Mouse (Mus musculus): ENCODE data around the gene Denr. TPM values are rescaled to one million over a fixed set of nuclear protein-coding genes. Genes with fewer than 3 reads are reported as not detected.

Denr gene
- 167 and 174 TPM in 2 replicates for polyA plus RNA-seq (2015; fragmentation: Nextera tagmentation; extraction: Ambion mirVana)

GRCm38 (mm10) chr5:123906976-123907630 is at the start of gene Denr:
Denr (plus strand) TSS chr5:123907175.
- no peaks in the 10 kb centered on the region for H3K27me3 ChIP-seq
- peak within 1 kb of the TSS; percentile 94 for H3K4me2 ChIP-seq
- peak within 1 kb of the TSS; percentile 96 for H3K4me3 ChIP-seq
- whole genome bisulfite sequencing, result under 1% methylated on average over 60 of the region's 61 CpGs
- ATAC-seq (ENCODE audit: insufficient number of reproducible peaks, insufficient read depth, low FRiP score, low TSS enrichment, low read depth), result peak; percentile 88
- peak within 1 kb of the TSS; percentile 87 for H3K27ac ChIP-seq
- H3K9me3 ChIP-seq, result no peaks in the 10 kb centered on the region
- H3K36me3 ChIP-seq, result peaks cover 33% of the 10 kb centered on the region
- peaks cover 20% of the 10 kb centered on the region for H3K4me1 ChIP-seq
- peak within 1 kb of the TSS; percentile 99 for H3K9ac ChIP-seq

DNA sequence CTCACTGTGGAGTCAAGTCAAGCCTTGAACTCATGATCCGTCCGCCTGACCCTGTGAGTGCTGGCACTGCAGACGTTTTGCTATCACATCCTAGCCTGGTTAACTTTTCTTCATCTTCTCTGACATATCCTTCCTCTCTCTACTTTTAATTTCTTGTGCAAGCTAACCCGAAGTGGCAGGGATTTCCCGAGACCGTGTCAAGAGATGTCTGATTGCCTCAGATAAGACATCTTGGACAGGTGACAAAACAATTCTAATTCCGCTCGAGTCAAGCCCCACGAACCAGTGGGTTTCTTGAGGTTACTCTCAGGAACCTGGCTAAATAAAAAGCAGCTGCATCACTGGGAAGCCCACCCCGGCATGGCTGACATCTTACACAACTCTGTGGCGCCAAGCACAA is 48.2 kb upstream of the Denr start:
- Histone ChIP-seq H3K9me3 (no peaks in the 10 kb centered on the region), H3K9ac (no peak overlapping the region), H3K4me1 (peaks cover 5% of the 10 kb centered on the region), H3K27ac (no peak overlapping the region), H3K4me2 (no peak overlapping the region), H3K36me3 (no peaks in the 10 kb centered on the region), H3K4me3 (no peak overlapping the region), H3K27me3 (no peaks in the 10 kb centered on the region)
- 57% methylated on average over 11 of the region's 11 CpGs for WGBS
- ATAC-seq (ENCODE audit: insufficient number of reproducible peaks, insufficient read depth, low FRiP score, low TSS enrichment, low read depth), result no peak

- Histone ChIP-seq H3K4me2 (no peak overlapping the region), H3K9me3 (no peaks in the 10 kb centered on the region), H3K9ac (no peak overlapping the region), H3K36me3 (no peaks in the 10 kb centered on the region), H3K27me3 (no peaks in the 10 kb centered on the region), H3K4me3 (no peak overlapping the region), H3K4me1 (peaks cover 9% of the 10 kb centered on the region), H3K27ac (no peak overlapping the region)
- WGBS, result 76% methylated on average over 15 of the region's 15 CpGs
- ATAC-seq (ENCODE audit: insufficient number of reproducible peaks, insufficient read depth, low FRiP score, low TSS enrichment, low read depth), result no peak
Observed at GRCm38 (mm10) chr5:123862374-123863350, 44.3 kb upstream of the Denr start.

DNA sequence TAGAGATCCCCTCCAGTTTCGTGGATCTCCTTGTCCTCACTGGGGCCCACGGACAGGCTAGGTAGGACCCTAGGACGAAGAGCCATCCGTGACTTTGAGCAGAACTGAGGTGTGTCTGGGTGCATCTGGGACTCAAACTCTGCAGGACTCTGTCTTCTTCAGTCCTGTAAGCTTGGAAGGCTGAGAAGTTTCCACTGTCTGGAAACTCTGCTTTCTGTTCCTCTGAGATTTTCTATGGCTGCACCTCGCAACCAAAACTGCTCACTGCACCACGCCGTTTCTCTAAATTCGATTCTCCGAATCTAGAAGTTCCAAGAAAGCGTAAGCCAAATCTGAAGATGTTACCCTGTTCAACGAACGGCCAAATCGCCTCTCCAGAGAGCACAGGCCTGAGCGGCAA is 43.0 kb upstream of the Denr start:
- Histone ChIP-seq H3K36me3 (no peaks in the 10 kb centered on the region), H3K9me3 (no peaks in the 10 kb centered on the region), H3K27me3 (no peaks in the 10 kb centered on the region), H3K4me2 (no peak overlapping the region), H3K4me1 (peaks cover 9% of the 10 kb centered on the region), H3K4me3 (no peak overlapping the region), H3K9ac (no peak overlapping the region), H3K27ac (no peak overlapping the region)
- 88% methylated on average over 14 of the region's 14 CpGs for WGBS
- no peak for ATAC-seq (ENCODE audit: insufficient number of reproducible peaks, insufficient read depth, low FRiP score, low TSS enrichment, low read depth)

GRCm38 (mm10) chr5:123865365-123865764 is 41.6 kb upstream of the Denr start, which contains the start of gene Hcar2:
Hcar2 (minus strand) TSS chr5:123865499.
- Histone ChIP-seq H3K9ac (no peak within 1 kb of the TSS), H3K36me3 (no peaks in the 10 kb centered on the region), H3K27ac (no peak within 1 kb of the TSS), H3K9me3 (no peaks in the 10 kb centered on the region), H3K4me3 (no peak within 1 kb of the TSS), H3K27me3 (no peaks in the 10 kb centered on the region), H3K4me1 (peaks cover 4% of the 10 kb centered on the region; the same call in 1 of the 2 replicates), H3K4me2 (no peak within 1 kb of the TSS)
- ATAC-seq (ENCODE audit: insufficient number of reproducible peaks, insufficient read depth, low FRiP score, low TSS enrichment, low read depth), result no peak
- WGBS, result 74% methylated on average over 12 of the region's 12 CpGs

DNA sequence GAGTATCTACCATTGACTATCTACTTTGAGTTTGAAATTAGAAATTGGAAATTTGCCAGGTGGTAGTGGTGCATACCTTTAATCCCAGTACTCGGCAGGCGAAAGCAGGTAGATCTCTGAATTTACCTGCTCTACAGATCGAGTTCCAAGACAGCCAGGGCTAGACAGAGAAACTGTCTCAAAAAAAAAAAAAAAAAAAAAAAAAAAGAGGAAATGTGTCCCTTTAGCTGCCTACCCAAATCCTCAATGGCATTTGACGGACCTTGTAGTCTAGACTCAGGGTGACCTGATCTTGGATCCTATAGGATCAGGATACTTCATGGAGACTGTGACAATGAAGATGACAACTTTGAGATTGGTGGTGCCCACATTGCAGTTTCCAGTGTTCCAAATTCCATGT is 40.5 kb upstream of the Denr start:
- no peak for ATAC-seq (ENCODE audit: insufficient number of reproducible peaks, insufficient read depth, low FRiP score, low TSS enrichment, low read depth)

GRCm38 (mm10) chr5:123869615-123870014 is 37.4 kb upstream of the Denr start:
- no peak overlapping the region for H3K4me2 ChIP-seq
- no peak for ATAC-seq (ENCODE audit: insufficient number of reproducible peaks, insufficient read depth, low FRiP score, low TSS enrichment, low read depth)
- 0 out of 2 replicates have a peak overlapping the region, but pooled peaks have one; percentile 49 for H3K27ac ChIP-seq
- WGBS, result 66% methylated on average over 4 of the region's 4 CpGs
- H3K9ac ChIP-seq, result no peak overlapping the region
- no peaks in the 10 kb centered on the region for H3K36me3 ChIP-seq
- H3K4me3 ChIP-seq, result no peak overlapping the region
- no peaks in the 10 kb centered on the region for H3K9me3 ChIP-seq
- peaks cover 4% of the 10 kb centered on the region; the same call in 1 of the 2 replicates for H3K4me1 ChIP-seq
- no peaks in the 10 kb centered on the region for H3K27me3 ChIP-seq

More for the DNA sequence above, 40.5 kb upstream of the Denr start:
- WGBS, result 66% methylated on average over 4 of the region's 4 CpGs
- H3K4me2 ChIP-seq, result no peak overlapping the region
- peaks cover 4% of the 10 kb centered on the region; the same call in 1 of the 2 replicates for H3K4me1 ChIP-seq
- H3K9me3 ChIP-seq, result no peaks in the 10 kb centered on the region
- H3K27ac ChIP-seq, result no peak overlapping the region
- H3K4me3 ChIP-seq, result no peak overlapping the region
- no peaks in the 10 kb centered on the region for H3K27me3 ChIP-seq
- H3K9ac ChIP-seq, result no peak overlapping the region
- no peaks in the 10 kb centered on the region for H3K36me3 ChIP-seq

- H3K9ac ChIP-seq, result no peak overlapping the region
- WGBS, result 84% methylated on average over 5 of the region's 5 CpGs
- H3K4me1 ChIP-seq, result peaks cover 10% of the 10 kb centered on the region
- no peaks in the 10 kb centered on the region for H3K27me3 ChIP-seq
- H3K36me3 ChIP-seq, result no peaks in the 10 kb centered on the region
- no peak overlapping the region for H3K4me3 ChIP-seq
- ATAC-seq (ENCODE audit: insufficient number of reproducible peaks, insufficient read depth, low FRiP score, low TSS enrichment, low read depth), result no peak
- H3K9me3 ChIP-seq, result no peaks in the 10 kb centered on the region
- H3K4me2 ChIP-seq, result no peak overlapping the region
- no peak overlapping the region for H3K27ac ChIP-seq
Observed at GRCm38 (mm10) chr5:123874177-123874576, 32.8 kb upstream of the Denr start.

DNA sequence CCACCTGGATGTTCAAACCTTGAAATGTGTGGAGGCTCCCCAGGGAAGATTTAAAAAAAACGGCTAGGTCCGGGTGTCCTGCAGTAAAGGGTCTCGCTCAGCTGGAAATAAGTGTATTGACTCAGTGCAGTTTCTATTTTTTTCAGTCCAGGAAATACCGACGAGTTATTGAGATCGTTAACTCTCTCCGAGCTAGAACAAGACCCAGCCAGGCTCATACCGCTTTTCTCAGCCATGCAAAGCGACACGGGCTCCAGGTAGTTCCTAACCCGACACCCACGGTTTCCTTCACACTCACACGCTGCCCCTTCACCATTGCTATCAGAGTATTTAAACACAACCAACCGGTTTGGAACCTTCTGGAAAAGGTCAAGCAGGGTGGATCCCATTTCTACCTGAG is 28.9 kb upstream of the Denr start:
- Histone ChIP-seq H3K27ac (no peak overlapping the region), H3K27me3 (no peaks in the 10 kb centered on the region)

GRCm38 (mm10) chr5:123879928-123880327 is 27.0 kb upstream of the Denr start, which contains the start of gene Hcar1:
Hcar1 (minus strand) TSS chr5:123880020.
- Histone ChIP-seq H3K4me1 (peaks cover 19% of the 10 kb centered on the region), H3K27me3 (no peaks in the 10 kb centered on the region), H3K4me3 (no peak within 1 kb of the TSS), H3K9me3 (no peaks in the 10 kb centered on the region), H3K36me3 (no peaks in the 10 kb centered on the region), H3K9ac (peak within 1 kb of the TSS; percentile 8; the same call in 1 of the 2 replicates), H3K27ac (no peak within 1 kb of the TSS; the same call in 1 of the 2 replicates), H3K4me2 (peak within 1 kb of the TSS; percentile 28; the same call in 1 of the 2 replicates)
- no peak for ATAC-seq (ENCODE audit: insufficient number of reproducible peaks, insufficient read depth, low FRiP score, low TSS enrichment, low read depth)
- 48% methylated on average over 12 of the region's 12 CpGs for WGBS

More for the DNA sequence above, 28.9 kb upstream of the Denr start:
- ATAC-seq (ENCODE audit: insufficient number of reproducible peaks, insufficient read depth, low FRiP score, low TSS enrichment, low read depth), result no peak
- no peaks in the 10 kb centered on the region for H3K9me3 ChIP-seq
- 55% methylated on average over 14 of the region's 14 CpGs for WGBS
- H3K9ac ChIP-seq, result no peak overlapping the region
- H3K4me1 ChIP-seq, result peaks cover 19% of the 10 kb centered on the region
- H3K36me3 ChIP-seq, result no peaks in the 10 kb centered on the region
- H3K4me2 ChIP-seq, result peak overlapping the region; percentile 17; the same call in 1 of the 2 replicates
- no peak overlapping the region for H3K4me3 ChIP-seq

DNA sequence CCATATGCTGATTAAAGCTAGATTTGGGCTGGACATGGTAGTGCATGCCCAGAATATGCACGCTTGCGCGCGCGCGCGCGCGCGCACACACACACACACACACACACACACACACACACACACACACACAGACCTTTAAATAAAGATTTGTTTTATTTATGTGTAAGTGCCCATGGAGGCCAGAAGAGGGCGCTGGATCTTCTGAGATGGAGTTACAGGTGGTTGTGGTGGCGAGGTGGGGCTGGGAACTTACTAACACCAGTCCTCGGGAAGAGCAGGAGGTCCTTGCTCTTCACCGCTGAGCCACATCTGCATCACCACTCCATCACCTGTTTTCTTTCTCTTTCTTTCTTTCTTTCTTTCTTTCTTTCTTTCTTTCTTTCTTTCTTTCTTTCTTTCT is 26.2 kb upstream of the Denr start:
- Histone ChIP-seq H3K9me3 (no peaks in the 10 kb centered on the region), H3K9ac (no peak overlapping the region), H3K4me2 (no peak overlapping the region), H3K4me3 (no peak overlapping the region), H3K4me1 (peaks cover 19% of the 10 kb centered on the region), H3K27ac (no peak overlapping the region), H3K36me3 (no peaks in the 10 kb centered on the region), H3K27me3 (no peaks in the 10 kb centered on the region)
- WGBS, result 83% methylated on average over 14 of the region's 14 CpGs
- no peak for ATAC-seq (ENCODE audit: insufficient number of reproducible peaks, insufficient read depth, low FRiP score, low TSS enrichment, low read depth)

All from embryonic facial prominence, embryonic 13.5 days (tissue).